ENCODE assay signal across 26 mouse cellular contexts in the genomic region with DNA sequence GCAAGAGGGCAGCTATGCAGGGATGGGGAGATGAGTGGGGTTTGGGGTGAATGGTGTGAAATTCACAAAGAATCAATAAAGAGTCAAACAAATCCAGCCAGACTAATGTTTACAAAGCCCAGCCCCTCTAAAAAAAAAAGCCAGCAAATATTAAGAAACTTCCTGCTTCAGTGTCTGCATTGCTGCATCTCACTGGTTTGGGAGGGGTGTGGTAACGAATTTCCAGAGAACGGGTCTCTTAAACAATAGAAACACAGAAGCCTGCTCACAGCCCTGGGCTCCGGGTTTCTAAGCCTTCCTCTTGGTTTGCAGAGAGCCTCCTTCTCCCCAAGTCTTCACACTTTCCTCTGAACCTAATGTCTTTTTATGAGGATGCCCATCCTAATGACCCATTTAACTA. TPM values are rescaled to one million over a fixed set of nuclear protein-coding genes. Genes with fewer than 3 reads are reported as not detected.
A peak's percentile ranks its signal among the peaks of the same experiment; 100 is the strongest.
DNase-seq lines count a peak whose midpoint lies in the region; ATAC-seq and TF ChIP-seq lines count a peak whose summit lies in the region.
"Had no signal": no experiment of that assay in that cellular context is flagged by ENCODE, and none has a peak within 500 bp of the region (broad histone marks: within the 10 kb centered on the region; RNA-seq: fewer than 3 reads in every experiment).

No protein-coding gene starts in this region.

- no peak for ATAC-seq in stomach, embryonic 16.5 days (ENCODE audit: insufficient read depth, low FRiP score)
- ATAC-seq in stomach, postnatal 0 days (ENCODE audit: low FRiP score, low TSS enrichment): no peak
- peak; percentile 52 for ATAC-seq in common myeloid progenitor, adult 5-6 weeks (replicated peaks; ENCODE audit: low read depth, poor library complexity, severe bottlenecking)
- ATAC-seq in megakaryocyte, adult 5-6 weeks (ENCODE audit: poor library complexity, severe bottlenecking): peak; percentile 84
- ATAC-seq: activated CD4-positive, CD25-positive, alpha-beta regulatory T cell, adult 4 months; CD4-positive, CD25-positive, alpha-beta regulatory T cell, adult 4 months; forebrain, embryonic 13.5 days; forebrain, embryonic 15.5 days; forebrain, postnatal 0 days; Patski had no signal

- peak overlapping the region; percentile 2; the same call in 1 of the 2 replicates for H3K27ac ChIP-seq in stomach, embryonic 16.5 days (ENCODE audit: low read length)
- no peak overlapping the region for H3K27ac ChIP-seq in stomach, postnatal 0 days (replicated peaks)
- H3K27ac ChIP-seq: embryonic facial prominence, embryonic 10.5 days; embryonic facial prominence, embryonic 12.5 days; forebrain, embryonic 13.5 days; forebrain, embryonic 15.5 days had no signal

- no peak for TF ChIP-seq EP300 in stomach, postnatal 0 days (optimal IDR thresholded peaks at IDR 0.05)

- WGBS in stomach, embryonic 16.5 days: 27% methylated on average over 3 of the region's 3 CpGs
- WGBS in stomach, postnatal 0 days: 17% methylated on average over 3 of the region's 3 CpGs

- no peak for DNase-seq in stomach, postnatal 0 days (ENCODE audit: low spot score)
- DNase-seq in kidney, postnatal 10 days: no peak
- DNase-seq in gastrocnemius, postnatal 14 days: no peak
- DNase-seq in layer of hippocampus, postnatal 36 days: no peak
- DNase-seq: adrenal gland, postnatal 10 days; adrenal gland, postnatal 25 days; B cell, adult 2 months; cerebellum, adult 11 months; cerebellum, adult 18-20 months; cerebellum, adult 8-10 months; cerebellum, adult 9-11 months; cerebellum, postnatal 14 days; cerebellum, postnatal 36 days; forebrain, postnatal 0 days had no signal

- peaks cover 7% of the 10 kb centered on the region; the same call in 1 of the 2 replicates for H3K4me1 ChIP-seq in stomach, embryonic 16.5 days (ENCODE audit: control insufficient read depth, insufficient read depth, low read length)
- H3K4me1 ChIP-seq in stomach, postnatal 0 days (replicated peaks; ENCODE audit: control insufficient read depth, insufficient read depth): no peaks in the 10 kb centered on the region
- H3K4me1 ChIP-seq: embryonic facial prominence, embryonic 12.5 days; forebrain, embryonic 13.5 days; forebrain, embryonic 15.5 days had no signal

- no peaks in the 10 kb centered on the region for H3K27me3 ChIP-seq in stomach, embryonic 16.5 days (ENCODE audit: control insufficient read depth, insufficient read depth, low read length)
- H3K27me3 ChIP-seq in stomach, postnatal 0 days (ENCODE audit: control insufficient read depth, insufficient read depth, low read length): no peaks in the 10 kb centered on the region
- H3K27me3 ChIP-seq: CH12.LX; embryonic facial prominence, embryonic 12.5 days; forebrain, embryonic 13.5 days; forebrain, embryonic 15.5 days; Patski had no signal

- H3K4me3 ChIP-seq in stomach, embryonic 16.5 days (replicated peaks; ENCODE audit: low read length): no peak overlapping the region
- no peak overlapping the region for H3K4me3 ChIP-seq in stomach, postnatal 0 days (ENCODE audit: low read depth, low read length)
- H3K4me3 ChIP-seq: embryonic facial prominence, embryonic 10.5 days; embryonic facial prominence, embryonic 12.5 days; forebrain, embryonic 13.5 days; forebrain, embryonic 15.5 days had no signal

- intact Hi-C loops in gastrocnemius, postnatal 14 days (cut with DNase I; ENCODE audit: low total_unique reads): no loop called here

- no peaks in the 10 kb centered on the region for H3K36me3 ChIP-seq in stomach, embryonic 16.5 days (ENCODE audit: control insufficient read depth, insufficient read depth, low read length)
- no peaks in the 10 kb centered on the region for H3K36me3 ChIP-seq in stomach, postnatal 0 days (ENCODE audit: control insufficient read depth, insufficient read depth, low read length)
- H3K36me3 ChIP-seq: embryonic facial prominence, embryonic 10.5 days; embryonic facial prominence, embryonic 12.5 days; forebrain, embryonic 15.5 days; G1E had no signal

- no peaks in the 10 kb centered on the region for H3K9me3 ChIP-seq in stomach, embryonic 16.5 days (replicated peaks; ENCODE audit: control insufficient read depth, low read length)
- H3K9me3 ChIP-seq in stomach, postnatal 0 days (ENCODE audit: control insufficient read depth, low read length): no peaks in the 10 kb centered on the region
- H3K9me3 ChIP-seq: embryonic facial prominence, embryonic 10.5 days; embryonic facial prominence, embryonic 12.5 days; forebrain, embryonic 13.5 days; forebrain, embryonic 15.5 days; G1E had no signal

- no peak overlapping the region for H3K9ac ChIP-seq in stomach, embryonic 16.5 days (ENCODE audit: low read length)
- no peak overlapping the region for H3K9ac ChIP-seq in stomach, postnatal 0 days (ENCODE audit: low read length)
- H3K9ac ChIP-seq: embryonic facial prominence, embryonic 12.5 days; forebrain, embryonic 13.5 days; forebrain, embryonic 15.5 days; forebrain, postnatal 0 days had no signal

- no peak for TF ChIP-seq CTCF in stomach, postnatal 0 days (IDR thresholded peaks at IDR 0.05; ENCODE audit: low read depth)

- no peak overlapping the region for H3K4me2 ChIP-seq in stomach, embryonic 16.5 days (ENCODE audit: low read depth, low read length)
- H3K4me2 ChIP-seq in stomach, postnatal 0 days (replicated peaks; ENCODE audit: low read depth): no peak overlapping the region
- H3K4me2 ChIP-seq: embryonic facial prominence, embryonic 12.5 days; forebrain, embryonic 13.5 days; forebrain, embryonic 15.5 days had no signal

RNA-seq across cellular contexts. Expression of gene Mboat2, which starts 50.1 kb away (rescaled TPM):
- 47.3 and 51.8 TPM in 2 replicates for polyA plus RNA-seq in stomach, embryonic 16.5 days (2015; fragmentation: Nextera tagmentation; extraction: Ambion mirVana)
- polyA plus RNA-seq in stomach, postnatal 0 days (2015; fragmentation: Nextera tagmentation; extraction: Ambion mirVana): 91.8 and 96.2 TPM in 2 replicates
- 8.0 and 9.0 TPM in 2 replicates for total RNA-seq in common myeloid progenitor, adult 5-6 weeks (2017)
- 0.18 and 1.2 TPM in 2 replicates for total RNA-seq in megakaryocyte, adult 5-6 weeks (2015)
- 1.1 and 1.4 TPM in 2 replicates for total RNA-seq in megakaryocyte, adult 5-6 weeks (2017)
- 1 to 10 TPM; 7.2 to 7.7 TPM for total RNA-seq in gastrocnemius, postnatal 14 days (2021)
- total RNA-seq in layer of hippocampus, postnatal 36 days (2021): 10 to 100 TPM; 84.1 to 84.8 TPM

Comparison
In these comparisons a context has a peak if more than half of its experiments do, and no peak if none do; other contexts are left out.
1. ATAC-seq: peak in common myeloid progenitor, adult 5-6 weeks (single experiment) and megakaryocyte, adult 5-6 weeks (single experiment); none in stomach, embryonic 16.5 days (single experiment) and stomach, postnatal 0 days (single experiment).